Mouse (Mus musculus) bone marrow macrophage, adult 2 months (primary cell): Measurements from ENCODE around the gene Gria3.

Source experiments
- CTCF ChIP-seq: IDR thresholded peaks from 2 replicates; pipeline ENCODE4 v1.5.1; 2012; ENCODE audit warnings: low read depth, mild to moderate bottlenecking, low read length, moderate library complexity
- POLR2A ChIP-seq: IDR thresholded peaks from 2 replicates; pipeline ENCODE4 v1.6.1; 2012; ENCODE audit warnings: mild to moderate bottlenecking, low read depth, low read length, borderline replicate concordance

DNA sequence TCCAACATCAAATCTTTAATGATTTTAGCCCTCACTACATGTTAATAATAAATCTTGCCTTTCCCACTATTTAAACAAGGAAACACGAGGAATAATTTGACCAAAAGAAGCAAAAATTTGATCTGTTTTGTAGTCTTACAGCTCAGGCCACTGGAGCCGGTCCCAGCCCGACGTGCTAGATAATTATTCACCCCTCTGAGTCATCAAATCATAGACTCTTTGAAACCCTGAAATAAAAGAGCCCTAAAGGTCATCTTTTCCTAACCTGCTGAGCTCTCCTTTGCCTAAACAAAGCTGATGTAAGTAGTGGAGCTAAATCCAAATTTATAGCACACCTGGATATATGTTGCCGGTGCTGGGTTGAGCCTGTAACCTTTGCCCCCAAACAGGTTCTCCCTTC lies 27.4 kb downstream of the Gria3 start:
- TF ChIP-seq CTCF (no peak), POLR2A (no peak)
